Mouse (Mus musculus) adrenal gland, postnatal 10 days (tissue): ENCODE results near the gene Emc3. TPM values are rescaled to one million over a fixed set of nuclear protein-coding genes. Genes with fewer than 3 reads are reported as not detected.
A peak's percentile ranks its signal among the peaks of the same experiment; 100 is the strongest.

Experiments
- DNase-seq: peaks from one replicate; pipeline ENCODE4 v3.0.0; 2021; ENCODE audit warnings: mixed read lengths
- total RNA-seq, 2 experiments: library from RNA; stranded (reverse); gene quantifications; 2 replicates each; pipeline ENCODE4 v1.2.3; 2021

The Emc3 gene
- total RNA-seq, 2 experiments from 2014 or later: 76.9 to 81.2 TPM

DNA sequence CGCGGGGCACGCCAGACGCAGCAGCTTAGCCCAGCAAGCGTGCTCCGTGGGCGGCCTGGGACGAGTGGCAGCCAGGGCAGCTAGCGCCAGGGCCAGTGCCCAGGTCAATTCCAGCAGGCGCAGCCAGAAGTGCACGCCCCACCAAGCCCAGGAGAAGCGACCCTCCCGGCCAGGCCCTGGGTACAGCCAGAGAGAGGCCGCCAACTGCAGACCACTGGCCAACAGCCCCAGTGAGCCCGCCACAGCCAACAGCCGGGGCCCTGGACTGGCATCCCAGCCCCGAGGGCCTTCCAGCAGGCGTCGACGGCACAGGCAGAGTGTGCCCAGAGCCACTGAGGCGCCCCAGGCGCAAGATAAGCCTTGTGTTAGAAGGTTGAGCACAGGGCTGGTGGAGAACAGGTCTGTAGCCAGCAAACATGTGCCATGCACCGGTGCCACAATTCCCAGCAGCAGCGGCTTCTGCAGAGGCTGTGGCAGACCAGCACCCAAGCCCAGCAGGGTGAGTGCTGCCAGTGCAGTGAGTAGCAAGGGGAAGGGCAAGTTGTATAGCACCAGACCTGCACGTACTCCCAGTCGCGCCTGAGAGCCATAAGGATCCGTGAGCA, 36.3 kb downstream of the Emc3 start:
- DNase-seq: no peak

- peak; percentile 86 for DNase-seq
Observed at GRCm38 (mm10) chr6:113494258-113494788, 37.1 kb downstream of the Emc3 start.

- DNase-seq: no peak
Observed at GRCm38 (mm10) chr6:113492101-113492864, 39.2 kb downstream of the Emc3 start.

DNA sequence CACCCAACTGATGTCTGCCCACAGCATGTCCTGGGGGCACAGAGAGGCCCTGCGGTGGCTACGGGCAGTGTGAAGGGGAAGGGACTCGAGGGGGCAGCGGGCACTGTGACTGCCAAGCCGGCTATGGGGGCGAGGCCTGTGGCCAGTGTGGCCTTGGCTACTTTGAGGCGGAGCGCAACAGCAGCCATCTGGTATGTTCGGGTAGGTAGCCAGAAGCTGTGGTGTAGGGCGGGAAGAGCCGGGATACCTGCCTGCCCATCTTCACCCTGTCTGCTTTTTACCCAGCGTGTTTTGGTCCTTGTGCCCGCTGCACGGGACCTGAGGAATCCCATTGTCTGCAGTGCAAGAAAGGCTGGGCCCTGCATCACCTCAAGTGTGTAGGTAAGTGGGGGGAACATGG, 42.0 kb downstream of the Emc3 start:
- no peak for DNase-seq

DNA sequence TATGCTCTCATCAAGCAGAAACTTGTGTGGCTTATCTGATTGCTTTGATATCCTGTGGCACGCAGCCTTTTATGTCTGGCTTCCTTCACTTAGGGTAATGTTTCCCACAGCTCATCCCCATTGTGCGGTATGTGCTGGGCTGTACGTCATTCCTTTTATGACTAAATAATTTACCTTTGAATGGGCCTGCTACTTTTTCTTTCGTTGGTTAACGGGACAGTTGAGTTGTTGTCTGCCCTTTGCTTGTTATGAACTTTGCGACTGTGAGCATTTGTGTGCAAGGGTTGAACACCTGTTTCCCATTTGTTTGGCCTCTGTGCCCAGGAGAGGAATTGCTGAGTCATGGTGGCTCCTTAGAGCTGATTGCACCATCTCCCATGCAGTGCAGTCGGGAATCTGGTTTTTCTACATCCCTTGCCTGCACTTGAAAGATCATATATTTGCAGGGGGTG, 44.3 kb downstream of the Emc3 start:
- DNase-seq: peak; percentile 24

- peak; percentile 39 for DNase-seq
Observed at GRCm38 (mm10) chr6:113483729-113484128, 47.7 kb downstream of the Emc3 start.

DNA sequence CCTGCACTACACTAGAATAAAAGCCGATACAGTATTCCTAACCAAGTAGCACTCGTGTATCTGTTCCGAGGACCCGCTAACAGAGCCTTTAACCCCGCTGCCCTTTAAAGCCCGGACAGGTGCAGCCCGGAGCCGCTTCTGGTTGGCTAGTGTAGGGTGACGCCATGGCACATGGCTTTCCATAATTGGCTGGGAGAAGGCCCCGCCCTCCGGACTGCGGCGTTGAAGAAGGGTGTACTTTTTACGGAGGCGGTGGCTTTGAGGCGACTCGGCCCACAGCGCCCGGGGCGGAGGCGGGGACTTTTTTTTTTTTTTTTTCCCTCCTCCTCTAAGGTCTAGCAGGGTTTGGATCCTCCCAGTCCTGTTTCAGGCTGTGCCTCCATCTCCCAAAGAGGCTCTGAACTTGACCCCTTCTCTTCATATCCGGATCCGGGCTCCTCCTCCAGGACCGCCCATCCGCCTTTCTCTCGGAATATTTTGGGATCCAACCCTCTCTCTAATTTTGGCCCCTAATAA, 48.3 kb downstream of the Emc3 start, which contains the start of gene Creld1:
TSS of gene Creld1 (plus strand) at position 198 of the 516 bp plus-strand sequence.
- peak; percentile 96 for DNase-seq

GRCm38 (mm10) chr6:113482477-113483099, 48.9 kb downstream of the Emc3 start:
- peak; percentile 49 for DNase-seq

DNA sequence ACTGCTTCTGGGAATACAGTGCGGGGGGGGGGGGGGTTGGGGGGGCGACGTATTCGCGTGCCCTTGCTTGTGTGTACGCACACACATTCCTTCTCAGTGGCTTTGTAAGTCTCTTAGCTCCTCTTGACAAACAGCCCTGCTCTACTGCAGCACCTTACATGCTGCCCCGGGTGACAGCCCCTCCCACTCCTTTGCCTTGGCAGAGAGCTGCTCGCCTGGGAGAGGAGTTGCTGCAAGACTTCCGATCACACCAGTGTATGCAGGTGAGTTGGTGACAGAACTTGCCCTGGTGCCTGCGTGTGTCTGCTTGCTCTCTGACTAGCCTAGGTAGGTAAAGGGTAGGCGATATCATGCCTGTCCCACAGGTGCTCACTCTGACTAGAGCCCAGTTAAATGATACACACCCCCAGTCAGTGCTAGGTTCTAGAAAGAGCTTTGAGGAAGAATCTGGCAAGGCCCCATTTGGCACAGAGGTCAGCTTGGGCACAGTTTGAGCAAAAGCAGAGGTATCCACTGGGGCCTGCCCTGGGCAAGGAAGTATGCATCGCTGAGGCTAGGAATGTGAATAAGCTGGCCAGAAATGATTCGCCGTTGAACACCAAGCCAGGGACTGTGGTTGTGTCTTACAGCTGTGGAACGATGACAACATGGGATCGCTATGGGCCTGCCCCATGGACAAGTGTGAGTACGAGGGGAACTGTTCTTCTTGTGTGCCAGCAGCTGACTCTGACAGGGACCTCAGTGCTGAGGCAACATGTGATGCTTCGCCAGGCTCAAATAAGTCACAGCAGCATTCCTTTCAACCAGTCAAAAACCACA, 50.7 kb downstream of the Emc3 start:
- peak; percentile 77 for DNase-seq

DNA sequence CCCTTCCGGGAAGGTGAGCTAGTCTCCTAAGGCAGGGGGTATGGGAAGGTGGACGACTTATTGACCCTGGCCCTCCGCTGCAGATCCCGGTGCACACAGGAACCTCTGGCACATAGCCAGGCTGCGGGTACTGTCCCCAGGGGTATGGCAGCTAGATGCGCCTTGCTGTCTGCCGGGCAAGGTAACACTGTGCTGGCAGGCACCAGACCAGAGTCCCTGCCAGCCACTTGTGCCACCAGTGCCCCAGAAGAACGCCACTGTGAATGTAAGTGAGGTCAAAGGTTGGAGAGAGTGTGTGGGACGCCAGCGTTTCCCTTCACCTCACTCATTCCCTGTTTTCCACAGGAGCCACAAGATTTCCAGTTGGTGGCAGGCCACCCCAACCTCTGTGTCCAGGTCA, 52.5 kb downstream of the Emc3 start:
- DNase-seq: peak; percentile 67

GRCm38 (mm10) chr6:113477353-113477752, 54.1 kb downstream of the Emc3 start:
- DNase-seq: no peak

DNA sequence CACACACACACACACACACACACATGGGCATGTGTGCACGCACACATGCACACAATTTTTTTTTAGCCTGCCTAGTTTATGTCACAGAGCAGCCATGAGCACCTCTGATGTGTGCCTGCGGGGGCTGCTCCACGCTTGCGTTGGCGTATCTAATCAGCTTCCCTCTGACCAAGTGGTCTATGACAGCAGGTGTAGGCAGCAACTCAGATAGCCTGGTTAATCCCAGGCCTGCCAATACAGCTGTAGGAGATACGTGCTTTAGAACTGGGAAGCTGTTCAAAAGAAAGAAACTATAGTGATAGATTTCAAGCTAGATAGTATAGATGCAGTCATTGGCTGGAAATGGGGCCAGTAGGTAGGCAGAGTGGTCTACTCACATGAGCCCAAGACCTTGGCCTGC, 57.7 kb downstream of the Emc3 start:
- DNase-seq: no peak

DNA sequence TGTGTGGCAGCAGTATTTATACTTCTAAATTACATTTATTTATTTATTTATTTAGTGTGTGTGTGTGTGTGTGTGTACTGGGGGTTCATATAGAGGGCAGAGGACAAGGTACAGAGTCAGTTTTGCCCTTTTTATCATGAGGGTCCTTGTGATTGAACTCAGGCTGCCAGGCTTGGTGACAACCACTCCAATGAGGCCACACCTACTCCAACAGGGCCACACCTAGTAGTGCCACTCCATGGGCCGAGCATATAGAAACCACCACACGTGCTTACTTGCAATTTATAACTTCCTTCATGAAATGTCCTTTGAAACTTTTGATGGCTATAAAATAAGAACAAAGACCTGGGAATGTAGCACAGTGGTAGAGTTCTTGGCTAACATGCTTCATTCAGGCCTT, 58.2 kb downstream of the Emc3 start:
- no peak for DNase-seq

DNA sequence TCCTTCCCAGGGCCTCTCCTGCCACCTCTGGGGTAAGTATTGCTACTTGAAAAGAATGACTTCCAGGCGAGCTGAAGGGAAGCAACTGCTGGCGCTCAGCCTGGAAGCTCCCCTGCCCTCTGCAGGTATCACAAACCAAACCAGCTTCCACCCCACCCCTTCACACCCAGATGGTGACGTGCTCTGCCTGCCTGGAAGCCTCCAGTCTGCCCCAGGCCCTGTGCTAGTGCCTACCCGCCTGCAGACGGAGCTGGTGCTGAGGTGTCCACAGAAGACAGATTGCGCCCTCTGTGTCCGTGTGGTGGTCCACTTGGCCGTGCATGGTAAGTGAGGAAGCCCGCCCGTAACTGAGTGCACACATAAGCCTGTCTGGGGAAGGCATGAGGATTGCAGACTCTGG, 59.4 kb downstream of the Emc3 start:
- DNase-seq: no peak

GRCm38 (mm10) chr6:113471297-113471936, 60.0 kb downstream of the Emc3 start, which contains the start of gene Il17rc:
Gene Il17rc (plus strand): TSS chr6:113471427.
- DNase-seq: peak; percentile 77

DNA sequence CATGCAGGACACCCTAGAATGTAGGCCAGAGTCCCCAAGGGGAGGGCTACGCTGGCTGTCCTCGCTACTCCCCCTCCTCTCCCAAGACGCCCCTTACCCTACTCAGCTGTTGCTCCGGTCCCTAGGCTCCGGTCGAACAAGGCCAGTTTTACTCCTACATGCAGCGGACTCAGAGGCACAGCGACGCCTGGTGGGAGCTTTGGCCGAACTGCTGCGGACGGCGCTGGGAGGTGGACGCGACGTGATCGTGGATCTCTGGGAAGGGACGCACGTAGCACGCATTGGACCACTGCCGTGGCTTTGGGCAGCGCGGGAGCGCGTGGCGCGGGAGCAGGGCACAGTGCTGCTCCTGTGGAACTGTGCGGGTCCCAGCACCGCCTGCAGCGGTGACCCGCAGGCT, 62.0 kb downstream of the Emc3 start:
- peak; percentile 88 for DNase-seq

DNA sequence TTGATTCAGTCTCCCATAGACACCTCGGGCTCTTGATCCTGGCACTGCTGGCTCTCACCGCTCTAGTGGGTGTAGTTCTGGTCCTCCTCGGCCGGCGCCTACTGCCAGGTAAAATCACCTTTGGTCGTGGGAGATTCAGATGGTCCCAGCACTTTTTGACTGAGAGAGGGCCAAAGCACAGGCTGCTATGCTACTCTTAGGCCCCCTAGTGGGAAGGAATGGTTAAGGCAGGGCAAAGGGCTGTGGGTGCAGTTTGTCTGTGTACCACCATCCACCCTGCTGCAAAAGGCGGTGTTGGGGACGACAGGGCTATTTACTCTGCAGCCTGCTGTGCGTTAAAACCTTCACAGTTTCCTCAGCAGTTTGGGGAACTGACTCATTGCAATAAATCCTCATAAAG, 62.4 kb downstream of the Emc3 start:
- DNase-seq: peak; percentile 78

- no peak for DNase-seq
Observed at GRCm38 (mm10) chr6:113468512-113468911, 62.9 kb downstream of the Emc3 start.

DNA sequence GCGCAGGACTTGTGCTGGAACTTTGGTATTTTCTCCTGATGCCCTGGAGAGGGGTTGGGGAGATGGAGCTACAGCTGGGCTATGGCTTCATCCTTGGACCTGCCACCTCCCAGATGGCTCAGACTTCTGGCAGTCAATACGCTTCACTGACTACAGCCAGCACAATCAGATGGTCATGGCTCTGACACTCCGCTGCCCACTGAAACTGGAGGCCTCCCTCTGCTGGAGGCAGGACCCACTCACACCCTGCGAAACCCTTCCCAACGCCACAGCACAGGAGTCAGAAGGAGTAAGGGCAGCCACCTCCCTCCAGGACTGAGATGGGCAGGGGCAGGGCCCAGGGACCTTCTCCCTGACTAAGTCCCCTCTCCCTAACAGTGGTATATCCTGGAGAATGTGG, 65.8 kb downstream of the Emc3 start:
- DNase-seq: no peak
